Mouse (Mus musculus): ENCODE data around the gene Mlana. TPM values are rescaled to one million over a fixed set of nuclear protein-coding genes. Genes with fewer than 3 reads are reported as not detected.

Gene Mlana
- polyA plus RNA-seq, 1 experiment from 2014 or later, result not detected

DNA sequence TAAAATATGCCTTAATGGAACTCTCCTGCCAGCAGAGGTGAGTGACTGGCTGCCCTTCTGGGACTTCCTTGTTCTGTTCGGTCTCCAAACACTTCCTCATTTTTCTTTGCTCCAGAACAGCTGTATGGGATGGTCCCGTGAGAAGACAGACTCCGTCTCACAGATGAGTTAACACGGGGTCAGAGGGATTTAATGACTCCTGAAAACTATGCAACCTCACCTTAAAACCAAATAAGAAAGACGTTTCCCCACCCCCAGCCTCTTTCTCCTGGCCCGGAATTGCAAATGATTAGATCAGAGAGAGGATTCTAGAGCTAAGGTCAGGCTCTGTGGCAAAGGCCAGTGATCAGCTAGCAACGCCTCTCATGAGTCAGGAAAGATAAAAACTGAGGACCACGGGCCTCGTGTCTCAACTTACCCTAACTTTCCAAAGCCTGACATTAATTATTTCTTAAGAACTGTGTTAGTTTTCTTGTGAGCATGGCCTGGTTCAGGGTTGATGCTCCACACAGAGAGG lies 22.0 kb upstream of the Mlana start:
- WGBS, result 63% methylated on average over 9 of the region's 9 CpGs
- ATAC-seq (ENCODE audit: insufficient number of reproducible peaks, insufficient read depth, low FRiP score, low TSS enrichment, low read depth), result no peak
- H3K9me3 ChIP-seq, result no peaks in the 10 kb centered on the region

DNA sequence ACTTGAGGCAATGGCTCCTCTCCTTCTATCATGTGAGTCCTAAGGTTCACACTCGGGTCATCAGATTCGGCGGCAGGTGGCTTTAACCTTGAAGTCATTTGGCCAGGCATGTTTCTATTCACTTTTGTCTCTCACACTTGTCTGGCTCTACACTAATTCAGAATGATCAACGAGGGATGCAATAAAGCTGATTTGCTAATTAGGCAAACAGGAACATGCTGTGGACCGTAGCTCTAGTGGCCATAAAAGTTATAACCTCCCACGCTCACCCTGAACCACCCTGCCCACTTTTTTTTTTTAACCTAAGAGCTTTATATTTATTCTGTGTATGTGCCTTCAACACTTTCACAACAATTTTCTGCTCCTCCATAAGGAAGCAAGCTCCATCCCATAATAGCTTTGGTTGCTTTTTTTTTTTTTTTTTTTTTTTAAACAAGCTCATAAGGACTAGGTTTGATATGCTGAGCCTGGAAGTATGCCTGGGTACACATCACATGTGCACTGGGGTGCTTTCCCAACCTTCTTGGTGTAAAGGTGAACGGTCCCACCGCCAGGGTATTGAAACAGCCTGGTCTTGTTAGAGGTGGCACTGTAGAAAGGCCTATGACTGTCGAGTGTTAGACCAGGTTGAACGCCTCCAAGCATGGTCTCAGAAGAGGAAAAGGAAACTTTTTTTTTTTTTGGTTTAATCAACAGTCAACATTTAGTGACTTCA lies 21.0 kb upstream of the Mlana start:
- H3K27ac ChIP-seq, result no peak overlapping the region
- H3K9me3 ChIP-seq, result no peaks in the 10 kb centered on the region
- H3K9ac ChIP-seq (replicated peaks), result no peak overlapping the region
- no peaks in the 10 kb centered on the region for H3K4me1 ChIP-seq (replicated peaks)
- WGBS, result 58% methylated on average over 10 of the region's 10 CpGs
- H3K27me3 ChIP-seq, result no peaks in the 10 kb centered on the region
- no peak overlapping the region for H3K4me2 ChIP-seq
- no peak overlapping the region for H3K4me3 ChIP-seq (replicated peaks)
- no peaks in the 10 kb centered on the region for H3K36me3 ChIP-seq
- no peak for ATAC-seq (ENCODE audit: insufficient number of reproducible peaks, insufficient read depth, low FRiP score, low TSS enrichment, low read depth)

More for the DNA sequence above, 22.0 kb upstream of the Mlana start:
- Histone ChIP-seq H3K36me3 (no peaks in the 10 kb centered on the region), H3K4me3 (replicated peaks) (no peak overlapping the region), H3K4me2 (no peak overlapping the region), H3K27me3 (no peaks in the 10 kb centered on the region), H3K4me1 (replicated peaks) (no peaks in the 10 kb centered on the region), H3K9ac (replicated peaks) (no peak overlapping the region), H3K27ac (no peak overlapping the region)

DNA sequence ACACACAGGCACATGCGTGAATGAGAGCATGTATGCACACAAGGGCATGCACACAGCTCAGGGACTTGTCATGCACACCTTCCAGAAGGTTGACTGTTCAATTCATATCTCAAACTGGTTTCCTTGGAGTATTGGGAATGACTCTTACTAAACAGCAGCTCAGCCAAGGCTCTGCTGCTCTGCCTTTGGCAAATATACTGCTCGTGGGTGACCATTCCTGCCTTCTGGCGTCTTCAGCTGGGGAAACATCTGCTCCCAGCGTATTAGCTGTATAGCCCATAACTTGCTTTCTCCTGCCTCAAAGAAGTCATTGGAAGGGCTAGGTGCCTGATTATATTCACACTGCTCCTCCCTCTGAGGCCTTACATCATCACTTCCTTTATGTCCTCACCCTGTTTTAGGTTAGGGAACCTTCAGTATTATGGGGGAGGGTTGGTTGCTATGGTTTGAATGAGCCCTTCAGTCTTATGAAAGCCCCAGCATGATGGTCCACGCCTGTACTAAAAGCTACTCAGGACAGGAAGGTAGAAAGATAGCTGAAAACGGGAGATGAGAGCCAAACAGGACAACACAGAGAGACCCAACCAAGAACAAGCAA lies 19.3 kb upstream of the Mlana start:
- no peak overlapping the region for H3K4me2 ChIP-seq
- no peak overlapping the region for H3K4me3 ChIP-seq (replicated peaks)
- ATAC-seq (ENCODE audit: insufficient number of reproducible peaks, insufficient read depth, low FRiP score, low TSS enrichment, low read depth), result no peak
- H3K27ac ChIP-seq, result no peak overlapping the region
- H3K27me3 ChIP-seq, result no peaks in the 10 kb centered on the region
- H3K9me3 ChIP-seq, result no peaks in the 10 kb centered on the region
- WGBS, result 81% methylated on average over 6 of the region's 6 CpGs
- no peak overlapping the region for H3K9ac ChIP-seq (replicated peaks)
- H3K36me3 ChIP-seq, result no peaks in the 10 kb centered on the region
- H3K4me1 ChIP-seq (replicated peaks), result no peaks in the 10 kb centered on the region

DNA sequence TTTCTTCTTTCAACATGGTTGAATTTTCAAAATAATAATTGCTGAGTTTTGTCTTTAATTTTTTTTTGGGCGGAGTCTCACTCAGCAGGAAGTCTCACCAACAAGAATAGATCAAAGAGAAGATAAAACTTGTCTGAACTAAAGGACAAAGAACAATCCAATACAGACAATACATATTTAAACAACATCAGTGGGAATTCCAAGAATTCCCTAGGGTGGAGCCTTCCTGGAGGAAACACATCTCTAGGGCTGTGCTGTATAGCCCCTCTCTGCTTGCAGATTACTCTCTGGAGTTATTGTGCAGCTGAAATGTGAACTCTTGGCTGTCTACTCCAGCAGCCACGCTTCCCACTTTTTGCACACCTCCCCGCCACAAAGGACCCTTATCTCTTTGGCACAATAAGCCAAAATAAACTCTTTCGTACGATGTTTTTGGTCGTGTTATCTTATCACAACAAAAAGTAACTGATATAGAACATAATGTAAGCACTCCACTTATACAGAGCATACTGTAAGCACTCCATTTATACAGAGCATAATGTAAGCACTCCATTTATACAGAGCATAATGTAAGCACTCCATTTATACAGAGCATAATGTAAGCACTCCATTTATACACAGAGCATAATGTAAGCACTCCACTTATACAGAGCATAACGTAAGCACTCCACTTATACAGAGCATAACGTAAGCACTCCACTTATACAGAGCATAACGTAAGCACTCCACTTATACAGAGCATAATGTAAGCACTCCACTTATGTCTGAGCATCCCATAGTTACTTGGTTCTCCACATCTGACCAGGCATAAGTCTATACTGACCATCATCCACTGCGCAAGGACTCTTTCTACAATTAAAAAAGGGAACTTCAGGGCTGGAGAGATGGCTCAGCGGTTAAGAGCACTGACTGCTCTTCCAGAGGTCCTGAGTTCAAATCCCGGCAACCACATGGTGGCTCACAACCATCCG lies 17.2 kb upstream of the Mlana start:
- 89% methylated on average over 13 of the region's 13 CpGs for WGBS
- Histone ChIP-seq H3K27me3 (no peaks in the 10 kb centered on the region), H3K27ac (no peak overlapping the region), H3K9ac (replicated peaks) (no peak overlapping the region), H3K9me3 (peaks cover 11% of the 10 kb centered on the region), H3K4me3 (replicated peaks) (no peak overlapping the region), H3K36me3 (no peaks in the 10 kb centered on the region), H3K4me2 (no peak overlapping the region), H3K4me1 (replicated peaks) (no peaks in the 10 kb centered on the region)
- ATAC-seq (ENCODE audit: insufficient number of reproducible peaks, insufficient read depth, low FRiP score, low TSS enrichment, low read depth), result no peak

DNA sequence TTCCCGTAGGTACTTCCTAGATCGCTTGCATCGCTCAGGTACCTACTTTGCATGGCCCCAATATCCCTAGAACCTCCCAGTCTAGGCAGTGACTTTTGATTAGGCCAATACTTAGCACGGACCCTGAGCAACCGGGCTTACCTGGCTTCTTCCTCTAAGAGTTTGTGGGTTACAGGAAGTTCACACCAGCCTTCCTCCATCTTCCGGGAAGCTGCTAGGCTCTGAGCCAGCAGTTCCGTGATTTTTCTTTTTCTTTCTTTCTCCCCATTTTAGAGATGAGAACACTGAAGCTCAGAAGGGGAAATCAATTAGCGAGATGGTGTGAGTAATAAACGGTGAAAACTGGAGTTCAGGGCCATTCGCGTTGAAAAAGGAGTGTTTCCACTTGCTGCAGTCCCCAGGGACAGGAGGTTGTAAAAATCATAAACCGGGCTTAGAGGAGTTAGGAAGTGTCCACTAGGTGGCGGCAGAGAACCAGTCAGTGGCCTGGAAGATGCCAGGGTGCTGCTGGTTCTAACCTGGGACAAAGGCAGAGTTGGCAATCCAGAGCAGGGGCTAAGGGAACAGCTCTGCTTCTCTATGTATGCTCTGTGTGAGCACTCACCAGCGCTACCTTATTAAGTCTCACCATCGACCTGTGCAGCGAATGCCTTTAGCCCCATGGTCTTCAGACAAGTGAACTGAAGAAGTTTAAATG lies 13.6 kb upstream of the Mlana start:
- Histone ChIP-seq H3K4me2 (no peak overlapping the region), H3K4me3 (replicated peaks) (no peak overlapping the region), H3K4me1 (replicated peaks) (no peaks in the 10 kb centered on the region), H3K9me3 (peaks cover 12% of the 10 kb centered on the region), H3K27ac (no peak overlapping the region), H3K27me3 (no peaks in the 10 kb centered on the region), H3K36me3 (no peaks in the 10 kb centered on the region), H3K9ac (replicated peaks) (no peak overlapping the region)
- 45% methylated on average over 16 of the region's 16 CpGs for WGBS
- no peak for ATAC-seq (ENCODE audit: insufficient number of reproducible peaks, insufficient read depth, low FRiP score, low TSS enrichment, low read depth)

DNA sequence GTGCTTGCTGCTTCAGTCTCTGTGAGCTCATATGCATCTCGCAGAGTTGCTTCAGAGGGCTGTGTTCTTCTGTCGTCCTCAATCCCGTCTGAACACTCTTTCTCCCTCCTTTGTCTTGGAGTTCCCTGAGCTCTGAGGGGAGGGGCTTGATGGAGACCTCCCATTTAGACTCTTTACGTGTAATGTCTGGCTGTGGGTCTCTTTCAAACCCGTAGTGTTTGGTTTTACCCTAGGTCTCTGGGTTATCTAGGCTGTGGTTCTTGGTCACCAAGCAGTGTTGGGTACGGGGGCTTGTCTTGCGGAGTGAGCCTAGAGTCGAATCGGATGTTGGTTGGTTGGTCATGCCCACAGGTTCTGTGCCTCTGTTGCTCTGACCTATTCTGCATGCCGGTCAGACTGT lies 2.6 kb upstream of the Mlana start:
- H3K9ac ChIP-seq (replicated peaks), result no peak overlapping the region
- WGBS, result 88% methylated on average over 10 of the region's 10 CpGs
- ATAC-seq (ENCODE audit: insufficient number of reproducible peaks, insufficient read depth, low FRiP score, low TSS enrichment, low read depth), result no peak

DNA sequence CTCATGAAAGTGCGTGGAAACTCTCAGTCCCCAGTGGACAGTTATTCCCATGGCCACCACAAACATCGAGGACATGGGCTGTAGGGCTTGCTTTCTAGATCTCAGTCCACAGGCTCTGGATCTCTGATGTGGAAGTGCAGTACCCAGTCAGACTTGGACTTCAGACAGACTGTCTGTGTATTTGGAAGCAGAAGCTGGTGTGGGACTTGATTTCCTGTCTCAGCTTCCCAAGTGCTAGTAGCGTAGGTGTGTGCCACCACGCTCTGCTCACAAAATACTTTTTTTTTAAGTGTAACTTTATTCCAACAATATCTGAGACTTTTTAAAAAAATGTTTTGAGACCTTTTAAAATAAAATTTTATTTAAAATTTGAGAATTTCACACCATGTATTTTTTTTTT lies 1.3 kb upstream of the Mlana start:
- Histone ChIP-seq H3K36me3 (no peaks in the 10 kb centered on the region), H3K9ac (replicated peaks) (no peak overlapping the region), H3K4me2 (no peak overlapping the region), H3K27ac (no peak overlapping the region), H3K27me3 (no peaks in the 10 kb centered on the region), H3K4me1 (replicated peaks) (peaks cover 9% of the 10 kb centered on the region; the same call in 1 of the 2 replicates), H3K4me3 (replicated peaks) (no peak overlapping the region), H3K9me3 (no peaks in the 10 kb centered on the region)
- WGBS, result 90% methylated on average over 4 of the region's 4 CpGs
- no peak for ATAC-seq (ENCODE audit: insufficient number of reproducible peaks, insufficient read depth, low FRiP score, low TSS enrichment, low read depth)

More for the DNA sequence above, 2.6 kb upstream of the Mlana start:
- Histone ChIP-seq H3K4me2 (no peak overlapping the region), H3K27me3 (no peaks in the 10 kb centered on the region), H3K9me3 (no peaks in the 10 kb centered on the region), H3K4me1 (replicated peaks) (peaks cover 5% of the 10 kb centered on the region; the same call in 1 of the 2 replicates), H3K4me3 (replicated peaks) (no peak overlapping the region), H3K27ac (no peak overlapping the region), H3K36me3 (no peaks in the 10 kb centered on the region)

DNA sequence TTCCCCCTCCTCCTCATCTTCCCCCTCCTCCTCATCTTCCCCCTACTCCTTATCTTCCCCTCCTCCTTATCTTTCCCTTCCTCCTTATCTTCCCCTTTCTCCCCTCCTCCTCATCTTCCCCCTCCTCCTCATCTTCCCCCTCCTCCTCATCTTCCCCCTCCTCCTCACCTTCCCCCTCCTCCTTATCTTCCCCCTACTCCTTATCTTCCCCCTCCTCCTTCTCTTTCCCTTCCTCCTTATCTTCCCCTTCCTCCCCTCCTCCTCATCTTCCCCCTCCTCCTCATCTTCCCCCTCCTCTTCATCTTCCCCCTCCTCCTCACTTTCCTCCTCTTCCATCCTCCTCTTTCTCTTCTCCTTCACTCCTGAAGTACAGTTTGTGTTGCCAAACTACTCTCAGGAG lies 784 bp upstream of the Mlana start:
- Histone ChIP-seq H3K36me3 (no peaks in the 10 kb centered on the region), H3K27me3 (no peaks in the 10 kb centered on the region)
- no peak for ATAC-seq (ENCODE audit: insufficient number of reproducible peaks, insufficient read depth, low FRiP score, low TSS enrichment, low read depth)

DNA sequence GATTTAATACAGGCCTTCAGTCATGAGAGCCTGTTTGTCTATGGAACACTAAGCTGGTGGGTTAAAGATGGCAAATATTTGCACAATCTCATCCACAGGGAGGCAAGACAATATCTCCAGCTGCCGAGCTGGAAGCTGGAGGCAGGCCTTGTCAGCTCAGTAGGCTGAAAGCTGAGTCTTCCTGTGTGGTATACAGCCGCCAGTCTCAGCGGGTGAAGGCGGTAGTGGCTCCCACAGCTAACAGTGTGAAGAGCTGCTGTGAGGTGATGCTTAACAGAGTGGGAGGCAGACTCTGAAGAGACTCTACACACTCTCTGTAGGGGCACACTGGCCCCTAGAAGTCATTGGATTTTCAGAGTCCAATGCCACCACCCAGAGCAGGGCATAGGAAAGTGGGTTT lies 4.1 kb downstream of the Mlana start:
- H3K27me3 ChIP-seq, result no peaks in the 10 kb centered on the region
- H3K4me2 ChIP-seq, result no peak overlapping the region
- WGBS, result 82% methylated on average over 4 of the region's 4 CpGs
- no peak overlapping the region for H3K9ac ChIP-seq (replicated peaks)
- no peak overlapping the region for H3K4me3 ChIP-seq (replicated peaks)
- H3K4me1 ChIP-seq (replicated peaks), result peaks cover 11% of the 10 kb centered on the region; the same call in 1 of the 2 replicates
- H3K9me3 ChIP-seq, result no peaks in the 10 kb centered on the region
- no peak overlapping the region for H3K27ac ChIP-seq
- no peaks in the 10 kb centered on the region for H3K36me3 ChIP-seq
- no peak for ATAC-seq (ENCODE audit: insufficient number of reproducible peaks, insufficient read depth, low FRiP score, low TSS enrichment, low read depth)

More for the DNA sequence above, 784 bp upstream of the Mlana start:
- Histone ChIP-seq H3K4me3 (replicated peaks) (no peak overlapping the region), H3K27ac (no peak overlapping the region), H3K4me2 (no peak overlapping the region), H3K4me1 (replicated peaks) (peaks cover 11% of the 10 kb centered on the region; the same call in 1 of the 2 replicates), H3K9me3 (no peaks in the 10 kb centered on the region), H3K9ac (replicated peaks) (no peak overlapping the region)

DNA sequence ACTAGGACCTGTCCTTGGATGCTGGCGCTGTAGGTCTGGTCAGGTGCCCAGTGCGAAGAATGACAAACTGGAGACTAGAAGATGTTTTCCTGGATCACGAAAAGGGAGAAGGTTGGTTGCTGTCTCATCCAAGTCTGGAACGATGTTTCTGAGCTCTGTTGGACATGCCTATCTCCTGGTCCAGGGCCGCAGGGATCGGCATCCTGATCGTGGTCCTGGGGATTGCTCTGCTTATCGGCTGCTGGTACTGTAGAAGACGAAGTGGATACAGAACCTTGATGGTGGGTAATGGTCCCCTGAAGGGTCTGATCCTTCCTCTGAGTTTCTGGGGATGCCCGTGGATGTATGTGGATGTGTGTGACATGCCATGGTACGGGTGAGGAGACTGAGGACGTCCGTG lies 6.8 kb downstream of the Mlana start:
- no peak overlapping the region for H3K4me2 ChIP-seq
- H3K36me3 ChIP-seq, result no peaks in the 10 kb centered on the region
- H3K9me3 ChIP-seq, result no peaks in the 10 kb centered on the region
- H3K4me3 ChIP-seq (replicated peaks), result no peak overlapping the region
- WGBS, result 92% methylated on average over 13 of the region's 13 CpGs
- H3K27ac ChIP-seq, result no peak overlapping the region
- ATAC-seq (ENCODE audit: insufficient number of reproducible peaks, insufficient read depth, low FRiP score, low TSS enrichment, low read depth), result no peak
- H3K27me3 ChIP-seq, result no peaks in the 10 kb centered on the region
- H3K4me1 ChIP-seq (replicated peaks), result peaks cover 6% of the 10 kb centered on the region; the same call in 1 of the 2 replicates
- H3K9ac ChIP-seq (replicated peaks), result no peak overlapping the region

All from limb, embryonic 12.5 days (tissue).